Mouse (Mus musculus) G1E (cell line): ENCODE measurements around the gene Mtx1.

ENCODE experiments used
- CTCF ChIP-seq: IDR thresholded peaks from 2 replicates; pipeline ENCODE4 v1.5.1; 2012; ENCODE audit warnings: low read depth, low read length, inconsistent platforms, mixed read lengths
- GATA1 ChIP-seq: IDR thresholded peaks from 2 replicates; pipeline ENCODE4 v1.6.1; 2012; ENCODE audit warnings: borderline replicate concordance, low read length, inconsistent platforms, mixed read lengths
- GATA2 ChIP-seq: IDR thresholded peaks from 2 replicates; pipeline ENCODE4 v1.6.1; 2012; ENCODE audit warnings: low read depth, low read length, inconsistent platforms, borderline replicate concordance
- POLR2AphosphoS5 ChIP-seq: IDR thresholded peaks from 2 replicates; pipeline ENCODE4 v1.6.1; 2012; ENCODE audit warnings: low read depth, low read length, inconsistent platforms; ENCODE audit not compliant: insufficient replicate concordance
- TAL1 ChIP-seq: conservative IDR thresholded peaks from 2 replicates; pipeline ENCODE4 v1.6.1; 2012; ENCODE audit warnings: low read depth, low read length, inconsistent platforms, mixed read lengths

DNA sequence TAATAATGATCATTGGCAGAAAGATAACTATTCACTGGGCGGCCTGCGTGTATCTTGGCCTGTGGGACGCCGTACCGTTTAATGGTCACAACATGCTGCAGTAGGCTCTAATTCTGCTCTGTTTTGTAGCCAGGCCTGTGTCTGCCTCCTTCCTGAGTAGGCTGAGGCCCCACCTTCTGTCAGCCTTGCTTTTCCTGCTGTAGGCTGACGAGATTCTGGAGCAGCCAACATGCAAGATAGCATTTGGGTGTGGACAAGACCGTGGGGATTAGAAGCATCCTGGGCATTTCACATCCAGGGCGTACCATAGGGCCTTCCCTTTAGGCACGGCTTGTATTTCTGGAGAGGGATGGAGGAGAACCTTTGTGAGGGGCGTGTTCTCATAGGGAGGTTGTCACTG lies 35.5 kb upstream of the Mtx1 start:
- TF ChIP-seq GATA1 (no peak), CTCF (no peak), TAL1 (no peak), POLR2AphosphoS5 (no peak), GATA2 (no peak)
